Mouse (Mus musculus): ENCODE measurements around the gene Rgs9bp. TPM values are rescaled to one million over a fixed set of nuclear protein-coding genes. Genes with fewer than 3 reads are reported as not detected.
"Not testable (repeated sequence)": the region's sequence is repeated elsewhere in the genome, so short reads cannot be mapped to it uniquely, and the experiment has no call there.

Rgs9bp gene
- total RNA-seq, 2 experiments from 2014 or later, result 0.06 TPM; not detected in 1

GRCm38 (mm10) chr7:35589485-35589884, 4.1 kb upstream of the Rgs9bp start:
- no peak for DNase-seq
- Histone ChIP-seq H3K27ac (no peak overlapping the region), H3K4me3 (no peak overlapping the region)
- intact Hi-C loops (cut with DNase I), result loop anchor here (5.0 kb wide), 2 partner anchors 37 to 58 kb away; partner anchors contain the start of gene Pdcd5
- 0 out of 2 replicates have a peak, but pooled peaks have one; percentile 10 for TF ChIP-seq CTCF (IDR thresholded peaks at IDR 0.05)

- TF ChIP-seq CTCF (IDR thresholded peaks at IDR 0.05), result no peak
- intact Hi-C loops (cut with DNase I), result loop anchor here (5.0 kb wide), 2 partner anchors 37 to 58 kb away; partner anchors contain the start of gene Pdcd5
- no peak overlapping the region; the same call in 1 of the 2 replicates for H3K27ac ChIP-seq
- DNase-seq, result no peak
- no peak overlapping the region for H3K4me3 ChIP-seq
Observed at GRCm38 (mm10) chr7:35588680-35589428, 3.5 kb upstream of the Rgs9bp start.

- H3K4me3 ChIP-seq, result no peak overlapping the region; the same call in 1 of the 2 replicates
- no peak for DNase-seq
- TF ChIP-seq CTCF (IDR thresholded peaks at IDR 0.05), result no peak
- peak overlapping the region; percentile 59 for H3K27ac ChIP-seq
- intact Hi-C loops (cut with DNase I), result loop anchor here (5.0 kb wide), 2 partner anchors 35 to 60 kb away; partner anchors contain the start of gene Pdcd5
Observed at GRCm38 (mm10) chr7:35587728-35588127, 2.3 kb upstream of the Rgs9bp start.

GRCm38 (mm10) chr7:35586906-35587445, 1.6 kb upstream of the Rgs9bp start:
- H3K4me3 ChIP-seq, result peak overlapping the region; percentile 76
- H3K27ac ChIP-seq, result peak overlapping the region; percentile 90
- DNase-seq, result peak; percentile 26
- TF ChIP-seq CTCF (IDR thresholded peaks at IDR 0.05), result no peak
- intact Hi-C loops (cut with DNase I), result loop anchor here (5.0 kb wide), 2 partner anchors 35 to 60 kb away; partner anchors contain the start of gene Pdcd5

GRCm38 (mm10) chr7:35586055-35586905, 898 bp upstream of the Rgs9bp start, which contains the start of gene Ankrd27:
Ankrd27 (plus strand) TSS chr7:35586244.
- intact Hi-C loops (cut with DNase I), result loop anchor here (5.0 kb wide), 2 partner anchors 34 to 61 kb away; partner anchors contain the start of gene Pdcd5
- peak; percentile 94 for DNase-seq
- Histone ChIP-seq H3K4me3 (peak within 1 kb of the TSS; percentile 76), H3K27ac (peak within 1 kb of the TSS; percentile 90)
- no peak for TF ChIP-seq CTCF (IDR thresholded peaks at IDR 0.05)

GRCm38 (mm10) chr7:35584786-35585190, 594 bp downstream of the Rgs9bp start:
- Histone ChIP-seq H3K4me3 (peak overlapping the region; percentile 76), H3K27ac (no peak overlapping the region)
- DNase-seq, result peak; percentile 44
- intact Hi-C loops (cut with DNase I), result loop anchor here (5.0 kb wide), 3 partner anchors 32 to 63 kb away; partner anchors contain the start of gene Pdcd5
- no peak for TF ChIP-seq CTCF (IDR thresholded peaks at IDR 0.05)

GRCm38 (mm10) chr7:35584068-35584785, 1.2 kb downstream of the Rgs9bp start:
- peak overlapping the region; percentile 76 for H3K4me3 ChIP-seq
- TF ChIP-seq CTCF (IDR thresholded peaks at IDR 0.05), result no peak
- no peak for DNase-seq
- intact Hi-C loops (cut with DNase I), result loop anchor here (5.0 kb wide), 1 partner anchor 53 kb away; no protein-coding TSS in a partner anchor
- H3K27ac ChIP-seq, result no peak overlapping the region

- H3K27ac ChIP-seq, result no peak overlapping the region
- DNase-seq, result no peak
- no peak overlapping the region for H3K4me3 ChIP-seq
- intact Hi-C loops (cut with DNase I), result loop anchor here (5.0 kb wide), 1 partner anchor 54 kb away; no protein-coding TSS in a partner anchor
- TF ChIP-seq CTCF (IDR thresholded peaks at IDR 0.05), result no peak
Observed at GRCm38 (mm10) chr7:35583476-35584025, 1.8 kb downstream of the Rgs9bp start.

GRCm38 (mm10) chr7:35582719-35583118, 2.7 kb downstream of the Rgs9bp start:
- Histone ChIP-seq H3K27ac (no peak overlapping the region), H3K4me3 (no peak overlapping the region)
- no peak; the same call in 1 of the 2 replicates for TF ChIP-seq CTCF (IDR thresholded peaks at IDR 0.05)
- DNase-seq, result no peak
- intact Hi-C loops (cut with DNase I), result loop anchor here (5.0 kb wide), 1 partner anchor 55 kb away; no protein-coding TSS in a partner anchor

- peak; percentile 72 for TF ChIP-seq CTCF (IDR thresholded peaks at IDR 0.05)
- H3K27ac ChIP-seq, result no peak overlapping the region
- DNase-seq, result peak; percentile 42
- intact Hi-C loops (cut with DNase I), result loop anchor here (5.0 kb wide), 1 partner anchor 57 kb away; no protein-coding TSS in a partner anchor
- no peak overlapping the region for H3K4me3 ChIP-seq
Observed at GRCm38 (mm10) chr7:35579849-35580248, 5.5 kb downstream of the Rgs9bp start.

GRCm38 (mm10) chr7:35570883-35571282, 14.5 kb downstream of the Rgs9bp start:
- H3K27ac ChIP-seq; DNase-seq; H3K4me3 ChIP-seq; intact Hi-C loops (cut with DNase I): not testable (repeated sequence)
- peak; percentile 50 for TF ChIP-seq CTCF (IDR thresholded peaks at IDR 0.05)

GRCm38 (mm10) chr7:35569724-35570123, 15.7 kb downstream of the Rgs9bp start:
- H3K27ac ChIP-seq; intact Hi-C loops (cut with DNase I); DNase-seq; H3K4me3 ChIP-seq: not testable (repeated sequence)

- H3K27ac ChIP-seq; H3K4me3 ChIP-seq; intact Hi-C loops (cut with DNase I); DNase-seq: not testable (repeated sequence)
Observed at GRCm38 (mm10) chr7:35565965-35566364, 19.4 kb downstream of the Rgs9bp start.

- H3K4me3 ChIP-seq; DNase-seq; intact Hi-C loops (cut with DNase I); H3K27ac ChIP-seq: not testable (repeated sequence)
Observed at GRCm38 (mm10) chr7:35564872-35565271, 20.5 kb downstream of the Rgs9bp start.
